Mouse (Mus musculus): ENCODE results near the gene Nmral1.

DNA sequence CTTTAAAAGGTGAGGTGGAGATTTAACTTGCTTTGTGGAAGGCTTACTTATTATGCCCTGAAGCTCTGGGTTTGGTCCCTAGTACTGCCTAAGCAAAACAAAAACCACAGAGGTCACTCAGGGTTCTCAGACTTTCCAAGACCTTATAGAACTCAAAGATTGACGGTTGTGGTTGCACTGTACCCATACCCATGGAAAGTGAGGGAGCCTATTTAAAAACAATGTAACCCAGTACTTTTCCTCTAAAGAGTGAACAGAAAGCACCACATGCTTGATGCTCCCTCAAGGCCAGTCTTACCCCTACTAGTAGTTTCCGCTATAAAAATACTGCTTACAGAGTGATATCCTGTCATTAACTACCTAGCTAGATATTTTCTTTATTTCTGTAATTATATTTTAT is 17.1 kb upstream of the Nmral1 start:
- TF ChIP-seq CTCF (conservative IDR thresholded peaks at IDR 0.05; ENCODE audit: low read length) (no peak), NANOG (IDR thresholded peaks at IDR 0.05; ENCODE audit: borderline replicate concordance, low read length) (no peak)
